Mouse (Mus musculus) adrenal gland (tissue): ENCODE measurements at regions not wholly inside any gene's neighbourhood (a gene's known extent, or its start where the extent isn't known, plus 50 kb on each side); places are given as distances from the start of the nearest gene placed in this dataset.
"Not testable (repeated sequence)": the region's sequence is repeated elsewhere in the genome, so short reads cannot be mapped to it uniquely, and the experiment has no call there.

Experiments
- intact Hi-C: fragments of 180-260 bp; cut with DNase I; formaldehyde crosslinking; loops from one replicate; pipeline ENCODE4 v1.15.1; 2025

DNA sequence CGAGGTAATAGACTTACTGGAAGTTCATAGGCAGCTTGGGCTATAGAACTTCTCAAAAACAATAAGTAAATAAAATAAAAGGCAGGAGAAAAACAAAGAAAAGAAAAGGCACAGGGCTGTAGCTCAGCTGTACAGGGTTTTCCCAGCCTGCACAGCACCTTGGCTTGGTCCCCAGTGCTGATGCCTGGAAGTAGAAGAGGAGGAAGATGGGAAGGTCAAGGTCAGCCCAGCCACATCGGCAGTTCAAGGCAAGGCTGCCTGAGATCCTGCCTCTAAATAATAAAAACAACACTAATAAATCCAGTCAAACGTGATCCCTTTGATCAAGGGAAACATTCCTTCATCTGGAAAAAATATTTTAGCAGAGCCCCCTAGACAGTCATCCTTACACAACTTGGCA is 103.1 kb downstream of the Cenpf start:
- intact Hi-C loops, result no loop called here

GRCm38 (mm10) chr1:189581427-189581826 is 106.5 kb downstream of the Cenpf start:
- intact Hi-C loops, result no loop called here

DNA sequence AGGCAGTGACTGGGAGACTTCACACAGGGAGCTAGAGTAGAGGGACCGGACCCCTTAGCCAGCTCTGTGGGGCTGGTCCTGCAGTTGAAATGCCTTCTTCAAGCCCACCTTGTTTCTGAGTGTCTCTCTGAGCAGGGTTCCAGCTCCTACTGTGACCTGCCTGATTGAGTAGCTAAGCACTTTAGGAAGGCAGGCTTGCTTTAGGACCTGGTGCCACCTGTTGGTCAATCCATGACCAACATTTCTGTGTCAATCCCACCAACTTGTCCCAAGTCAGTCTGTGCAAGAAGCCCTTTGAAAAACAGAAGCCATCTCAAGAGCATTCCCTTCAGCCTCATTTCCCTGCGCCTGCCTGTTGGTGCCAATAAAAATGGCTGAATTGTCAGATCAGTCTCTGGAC is 108.5 kb downstream of the Cenpf start:
- intact Hi-C loops, result loop anchor here (2.0 to 5.0 kb wide), 3 partner anchors 262 to 553 kb away; no protein-coding TSS in a partner anchor

GRCm38 (mm10) chr1:189576311-189577002 is 111.4 kb downstream of the Cenpf start:
- intact Hi-C loops, result loop anchor here (5.0 kb wide), 2 partner anchors 259 to 494 kb away; no protein-coding TSS in a partner anchor

DNA sequence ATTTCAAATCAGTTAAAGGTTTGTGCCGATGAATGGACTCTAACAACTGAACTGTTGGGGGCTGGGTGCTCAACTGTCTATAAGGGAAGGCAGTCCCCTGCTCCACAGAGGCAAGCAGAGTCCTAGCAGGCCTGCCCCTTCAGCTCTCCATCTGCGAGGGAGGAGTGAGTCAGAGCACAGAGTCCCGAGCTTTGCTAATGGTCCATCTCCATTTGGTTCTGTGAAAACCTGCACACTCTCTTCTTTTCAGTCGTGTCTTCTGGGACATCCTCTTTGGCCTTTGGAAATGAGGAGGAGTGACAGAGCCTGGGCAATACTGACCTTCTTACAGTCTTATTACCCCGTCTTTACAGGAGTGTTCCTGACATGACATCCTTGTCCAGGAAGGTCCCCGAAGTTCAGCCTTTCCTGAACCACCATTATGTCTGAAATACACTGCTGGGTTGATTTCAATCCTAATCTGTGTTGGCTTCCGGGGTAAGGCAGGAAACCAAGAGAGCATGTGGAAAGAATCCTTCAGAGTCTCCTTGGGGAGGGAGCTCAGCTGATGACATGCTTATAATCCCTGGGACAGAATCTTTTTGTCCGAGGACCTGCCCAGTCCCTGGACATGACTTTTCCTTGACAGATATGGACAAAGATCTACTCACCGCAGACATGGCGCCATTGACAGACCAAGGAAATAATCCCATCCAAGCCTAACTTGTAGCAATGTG is 112.2 kb downstream of the Cenpf start:
- intact Hi-C loops, result loop anchor here (5.0 kb wide), 2 partner anchors 258 to 493 kb away; no protein-coding TSS in a partner anchor

- intact Hi-C loops, result no loop called here
These were observed 121.4 kb downstream of the Cenpf start for GRCm38 (mm10) chr1:189566491-189566890.

- intact Hi-C loops, result no loop called here
These were observed 126.1 kb downstream of the Cenpf start for GRCm38 (mm10) chr1:189561831-189562230.

- intact Hi-C loops, result no loop called here
These were observed 127.3 kb downstream of the Cenpf start for GRCm38 (mm10) chr1:189560576-189560975.

GRCm38 (mm10) chr1:189550851-189551250 is 137.0 kb downstream of the Cenpf start:
- intact Hi-C loops, result no loop called here

GRCm38 (mm10) chr1:189532834-189533233 is 130.8 kb upstream of the Kcnk2 start:
- intact Hi-C loops, result no loop called here

DNA sequence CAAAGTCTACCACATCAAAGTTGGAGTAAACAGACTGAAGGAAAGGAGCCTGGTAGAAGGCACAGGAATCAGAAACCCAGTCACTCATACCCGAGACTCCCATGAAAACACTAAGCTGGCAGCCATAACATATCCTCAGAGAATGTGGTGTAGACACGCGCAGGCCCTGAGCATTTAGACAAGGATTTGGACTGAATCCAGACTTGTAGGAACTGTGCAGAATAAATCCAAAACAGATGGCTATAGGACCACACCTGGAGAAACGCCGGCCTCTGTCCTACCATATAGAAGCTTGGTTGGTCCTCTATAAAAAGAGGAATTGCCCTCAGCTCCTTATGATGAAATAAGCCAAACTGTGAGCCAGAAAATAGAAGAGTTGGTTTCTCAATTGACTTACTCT is 124.3 kb upstream of the Kcnk2 start:
- intact Hi-C loops, result no loop called here

- intact Hi-C loops, result no loop called here
These were observed 113.4 kb upstream of the Kcnk2 start for GRCm38 (mm10) chr1:189515476-189515875.

GRCm38 (mm10) chr1:189513358-189513757 is 111.3 kb upstream of the Kcnk2 start:
- intact Hi-C loops, result no loop called here

- intact Hi-C loops, result not testable (repeated sequence)
These were observed 105.2 kb upstream of the Kcnk2 start for GRCm38 (mm10) chr1:189507301-189507700.

DNA sequence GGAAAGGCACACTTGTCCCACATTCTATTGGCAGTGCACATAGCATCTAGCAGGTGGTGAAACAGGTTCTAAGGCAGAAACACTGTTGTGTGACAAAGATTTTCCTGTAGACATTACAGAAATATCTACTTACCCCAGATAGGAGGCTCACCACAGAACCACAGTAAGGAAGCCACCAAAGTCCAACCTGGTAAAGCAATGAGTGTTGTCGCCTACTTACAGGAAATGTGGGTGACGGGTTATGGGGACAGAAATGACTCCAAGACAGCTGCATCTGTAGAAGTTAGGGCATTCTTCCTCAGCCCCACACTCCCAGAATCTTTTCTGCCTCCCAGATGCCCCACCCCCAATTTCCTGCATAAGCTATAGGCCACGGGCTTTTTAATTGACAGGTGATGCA is 97.6 kb upstream of the Kcnk2 start:
- intact Hi-C loops, result no loop called here

- intact Hi-C loops, result no loop called here
These were observed 97.1 kb upstream of the Kcnk2 start for GRCm38 (mm10) chr1:189499141-189499540.

- intact Hi-C loops, result no loop called here
These were observed 95.0 kb upstream of the Kcnk2 start for GRCm38 (mm10) chr1:189497031-189497430.

DNA sequence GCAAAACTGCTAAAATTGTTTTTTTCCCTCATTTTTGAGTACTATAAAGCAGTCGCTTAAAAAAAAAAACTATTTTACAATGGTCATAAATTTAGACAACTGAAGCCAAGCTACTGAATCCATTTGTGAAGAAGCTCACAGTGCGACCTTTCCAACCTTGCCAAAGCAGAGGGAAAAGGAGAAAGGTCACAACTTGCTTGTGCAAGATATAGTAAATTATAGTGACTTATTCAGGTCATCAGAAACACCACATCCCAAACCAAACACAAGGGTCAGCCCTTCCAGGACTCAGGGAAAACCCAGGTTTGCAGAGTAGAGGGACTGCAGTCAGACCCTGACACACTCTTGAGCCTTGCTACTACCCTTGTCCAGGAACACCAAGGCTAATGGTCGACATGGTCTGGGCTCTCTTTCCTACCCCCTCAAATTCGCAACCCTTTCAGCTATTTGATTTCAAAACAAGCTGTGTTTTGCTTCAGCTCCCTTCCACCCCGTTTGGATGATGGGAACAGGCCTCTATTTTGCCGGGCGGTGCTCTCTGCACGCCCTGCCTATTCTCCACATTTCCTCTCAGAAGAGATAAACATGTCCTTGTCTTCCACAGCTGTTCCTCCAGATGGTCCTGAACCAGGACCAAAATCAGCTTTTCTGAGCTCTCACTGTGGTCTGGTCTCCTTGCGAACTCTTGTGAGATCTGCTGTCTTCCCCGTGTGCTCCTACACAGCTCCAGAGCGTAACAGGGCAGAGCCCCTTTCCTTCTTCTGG is 93.5 kb upstream of the Kcnk2 start:
- intact Hi-C loops, result no loop called here

GRCm38 (mm10) chr1:189494896-189495295 is 92.8 kb upstream of the Kcnk2 start:
- intact Hi-C loops, result no loop called here

- intact Hi-C loops, result no loop called here
These were observed 83.3 kb upstream of the Kcnk2 start for GRCm38 (mm10) chr1:189485336-189485735.

DNA sequence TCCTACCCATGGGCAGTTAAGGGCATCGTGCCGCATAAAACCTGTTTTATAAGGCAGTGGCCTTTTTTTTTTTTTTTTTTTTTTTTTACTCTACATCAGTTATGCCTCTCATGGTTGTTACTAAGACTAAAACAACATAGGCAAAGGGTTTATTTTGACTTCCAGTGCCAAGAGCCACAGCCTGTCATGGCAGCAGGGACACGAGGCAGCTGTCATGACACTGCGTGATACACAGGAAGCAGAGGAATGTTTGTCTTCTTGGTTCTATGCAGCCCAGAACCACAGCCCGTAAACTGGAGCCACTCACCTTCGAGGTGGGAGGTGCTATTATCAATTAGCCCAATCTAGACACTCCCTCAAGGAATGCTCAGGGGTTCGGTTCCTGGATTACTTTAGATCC is 81.3 kb upstream of the Kcnk2 start:
- intact Hi-C loops, result no loop called here

DNA sequence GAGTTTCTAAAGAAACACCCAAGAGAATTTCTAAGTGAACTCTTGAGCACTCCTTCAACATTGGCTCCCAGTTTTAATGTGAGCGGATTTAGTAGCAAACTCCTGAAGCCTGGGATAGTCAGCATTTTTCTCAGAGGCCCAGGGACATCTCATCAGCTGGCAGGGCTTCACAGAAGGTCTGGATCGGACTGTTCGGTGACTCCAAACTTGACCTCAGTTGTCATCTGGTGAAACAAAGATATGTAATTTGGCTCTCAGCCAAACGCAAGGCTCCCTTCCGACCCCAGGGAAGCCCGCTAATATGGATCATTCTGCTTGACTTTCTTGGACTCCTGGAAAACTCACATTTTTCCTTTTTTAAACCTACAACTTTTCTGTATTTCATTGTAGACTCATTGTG is 76.0 kb upstream of the Kcnk2 start:
- intact Hi-C loops, result no loop called here
